Mouse (Mus musculus) CH12.LX (cell line): ENCODE measurements at regions not wholly inside any gene's neighbourhood (a gene's known extent, or its start where the extent isn't known, plus 50 kb on each side); places are given as distances from the start of the nearest gene placed in this dataset.

Source experiments
- CHD2 ChIP-seq: IDR thresholded peaks from 2 replicates; pipeline ENCODE4 v1.6.1; 2011; ENCODE audit warnings: low read length, improper control_type of control experiment
- CTCF ChIP-seq, 2 experiments: IDR thresholded peaks in 1 of 2; conservative IDR thresholded peaks in 1 of 2; 2 replicates each; pipeline ENCODE4 v1.5.1; 2011 to 2012; ENCODE audit warnings: low read depth in 2 of 2, low read length in 2 of 2, improper control_type of control experiment in 1 of 2, inconsistent platforms in 1 of 2, mild to moderate bottlenecking in 1 of 2, moderate library complexity in 1 of 2
- EP300 ChIP-seq: IDR thresholded peaks from 2 replicates; pipeline ENCODE4 v1.6.1; 2011; ENCODE audit warnings: low read length, improper control_type of control experiment
- ETS1 ChIP-seq: conservative IDR thresholded peaks from 2 replicates; pipeline ENCODE4 v1.6.1; 2012; ENCODE audit warnings: low read depth, mild to moderate bottlenecking, inconsistent platforms, low read length, improper control_type of control experiment, moderate library complexity
- JUND ChIP-seq: conservative IDR thresholded peaks from 2 replicates; pipeline ENCODE4 v1.6.1; 2011; ENCODE audit warnings: low read depth, low read length, improper control_type of control experiment
- KAT2A ChIP-seq: IDR thresholded peaks from 2 replicates; pipeline ENCODE4 v1.6.1; 2012; ENCODE audit warnings: low read length, improper control_type of control experiment, inconsistent platforms; ENCODE audit not compliant: insufficient replicate concordance
- MAZ ChIP-seq: IDR thresholded peaks from 2 replicates; pipeline ENCODE4 v1.6.1; 2012; ENCODE audit warnings: low read depth, mild to moderate bottlenecking, inconsistent platforms, low read length, improper control_type of control experiment, moderate library complexity
- MYC ChIP-seq: IDR thresholded peaks from 2 replicates; pipeline ENCODE4 v1.6.1; 2011; ENCODE audit warnings: low read depth, mild to moderate bottlenecking, improper control_type of control experiment, low read length
- TBP ChIP-seq: conservative IDR thresholded peaks from 2 replicates; pipeline ENCODE4 v1.6.1; 2011; ENCODE audit warnings: low read depth, low read length, improper control_type of control experiment
- USF2 ChIP-seq: conservative IDR thresholded peaks from 2 replicates; pipeline ENCODE4 v1.6.1; 2011; ENCODE audit warnings: low read depth, low read length, improper control_type of control experiment
- ZNF384 ChIP-seq: IDR thresholded peaks from 2 replicates; pipeline ENCODE4 v1.6.1; 2012; ENCODE audit warnings: low read depth, low read length, improper control_type of control experiment, inconsistent platforms

- no peak for TF ChIP-seq TBP
- no peak for TF ChIP-seq USF2
- no peak for TF ChIP-seq ETS1
- no peak for TF ChIP-seq EP300
- TF ChIP-seq CTCF (conservative IDR thresholded peaks at IDR 0.05 in 1 of 2, IDR thresholded peaks at IDR 0.05 in 1 of 2; ENCODE audit: low read depth in 2 of 2, low read length in 2 of 2), result no peak
- TF ChIP-seq KAT2A, result no peak
- TF ChIP-seq CHD2, result no peak
- TF ChIP-seq ZNF384, result no peak
- no peak for TF ChIP-seq MAZ
- no peak for TF ChIP-seq JUND
- no peak for TF ChIP-seq MYC
Measured at GRCm38 (mm10) chr12:96226446-96226845, 534.4 kb downstream of the Flrt2 start.
